Mouse (Mus musculus) cortical plate, adult 2 months (tissue): Measurements from ENCODE around the gene Mrpl14.

ENCODE experiments used
- CTCF ChIP-seq: fragments of 200-500 bp; IDR thresholded peaks from 2 replicates; pipeline ENCODE4 v1.5.1; 2011; ENCODE audit warnings: mild to moderate bottlenecking, control low read depth, low read length; ENCODE audit not compliant: insufficient read depth; ENCODE audit errors: extremely low read depth
- POLR2A ChIP-seq: fragments of 200-500 bp; IDR thresholded peaks from 2 replicates; pipeline ENCODE4 v1.6.1; 2011; ENCODE audit warnings: mild to moderate bottlenecking, low read length, control low read depth; ENCODE audit not compliant: insufficient read depth; ENCODE audit errors: extremely low read depth

- TF ChIP-seq POLR2A (no peak), CTCF (no peak)
Measured at GRCm38 (mm10) chr17:45733735-45734301, 47.7 kb downstream of the Mrpl14 start, which contains the start of gene 1600014C23Rik.
